Mouse (Mus musculus) CH12.LX (cell line): ENCODE results near the gene Ern1. TPM values are rescaled to one million over a fixed set of nuclear protein-coding genes. Genes with fewer than 3 reads are reported as not detected.

Experiments
- DNase-seq: peaks from one replicate; pipeline ENCODE4 v3.0.0-alpha.2; 2013; ENCODE audit errors: extremely low read depth
- H3K27ac ChIP-seq: 2 replicates; pipeline ENCODE4 v1.5.1; 2012; ENCODE audit warnings: low read depth, mild to moderate bottlenecking, control low read depth, moderate library complexity; ENCODE audit not compliant: insufficient read depth
- H3K27me3 ChIP-seq: replicated peaks from 2 replicates; pipeline ENCODE3; 2012; ENCODE audit warnings: inconsistent platforms
- H3K36me3 ChIP-seq, 2 experiments: replicated peaks in 1 of 2; 2 replicates each; pipeline versions ENCODE3 to v1.6.1; 2012; ENCODE audit warnings: inconsistent platforms in 1 of 2, low read length in 1 of 2, mild to moderate bottlenecking in 1 of 2, mixed read lengths in 1 of 2, moderate library complexity in 1 of 2; ENCODE audit not compliant: control insufficient read depth in 1 of 2, insufficient read depth in 1 of 2
- H3K4me1 ChIP-seq, 2 experiments: 2 replicates each; pipeline ENCODE4 v1.6.1; 2012; ENCODE audit warnings: inconsistent platforms in 1 of 2, moderate library complexity in 1 of 2; ENCODE audit not compliant: insufficient read depth in 2 of 2, control insufficient read depth in 1 of 2
- H3K4me2 ChIP-seq: 2 replicates; pipeline ENCODE4 v1.6.1; 2012; ENCODE audit warnings: low read depth, mild to moderate bottlenecking, control low read depth; ENCODE audit not compliant: poor library complexity, insufficient read depth, severe bottlenecking
- H3K4me3 ChIP-seq, 3 experiments: fragments of 150-350 bp in 1 of 3; sonication (generic) in 1 of 3; replicated peaks in 1 of 3; 2 replicates each; pipeline versions ENCODE3 to v1.5.1; 2011 to 2012; ENCODE audit warnings: low read depth in 2 of 3, low read length in 2 of 3, mild to moderate bottlenecking in 2 of 3, moderate library complexity in 2 of 3, control low read depth in 1 of 3, improper control_type of control experiment in 1 of 3, inconsistent platforms in 1 of 3, mixed read lengths in 1 of 3; ENCODE audit not compliant: poor library complexity in 1 of 3
- H3K79me2 ChIP-seq: replicated peaks from 2 replicates; pipeline ENCODE4 v1.6.1; 2012; ENCODE audit warnings: mild to moderate bottlenecking, moderate library complexity; ENCODE audit not compliant: control insufficient read depth, poor library complexity, insufficient read depth, severe bottlenecking; ENCODE audit errors: extremely low read depth
- H3K9ac ChIP-seq: 2 replicates; pipeline ENCODE4 v1.6.1; 2012; ENCODE audit warnings: low read depth, mild to moderate bottlenecking, control low read depth, moderate library complexity; ENCODE audit not compliant: insufficient read depth
- H3K9me3 ChIP-seq: replicated peaks from 2 replicates; pipeline ENCODE3; 2012; ENCODE audit warnings: low read length, inconsistent platforms, mixed read lengths
- CHD1 ChIP-seq: IDR thresholded peaks from 2 replicates; pipeline ENCODE4 v1.6.1; 2012; ENCODE audit warnings: low read depth, low read length, improper control_type of control experiment, inconsistent platforms
- CHD2 ChIP-seq: IDR thresholded peaks from 2 replicates; pipeline ENCODE4 v1.6.1; 2011; ENCODE audit warnings: low read length, improper control_type of control experiment
- CTCF ChIP-seq, 2 experiments: IDR thresholded peaks in 1 of 2; conservative IDR thresholded peaks in 1 of 2; 2 replicates each; pipeline ENCODE4 v1.5.1; 2011 to 2012; ENCODE audit warnings: low read depth in 2 of 2, low read length in 2 of 2, improper control_type of control experiment in 1 of 2, inconsistent platforms in 1 of 2, mild to moderate bottlenecking in 1 of 2, moderate library complexity in 1 of 2
- ELF1 ChIP-seq: IDR thresholded peaks from 2 replicates; pipeline ENCODE4 v1.6.1; 2014; ENCODE audit warnings: low read depth, mild to moderate bottlenecking, inconsistent platforms, low read length, improper control_type of control experiment
- EP300 ChIP-seq: IDR thresholded peaks from 2 replicates; pipeline ENCODE4 v1.6.1; 2011; ENCODE audit warnings: low read length, improper control_type of control experiment
- ETS1 ChIP-seq: conservative IDR thresholded peaks from 2 replicates; pipeline ENCODE4 v1.6.1; 2012; ENCODE audit warnings: low read depth, mild to moderate bottlenecking, inconsistent platforms, low read length, improper control_type of control experiment, moderate library complexity
- GABPA ChIP-seq: IDR thresholded peaks from 2 replicates; pipeline ENCODE4 v1.6.1; 2012; ENCODE audit warnings: low read depth, low read length, improper control_type of control experiment, inconsistent platforms; ENCODE audit not compliant: insufficient replicate concordance
- HCFC1 ChIP-seq: IDR thresholded peaks from 2 replicates; pipeline ENCODE4 v1.6.1; 2012; ENCODE audit warnings: low read depth, mild to moderate bottlenecking, inconsistent platforms, low read length, improper control_type of control experiment
- MAX ChIP-seq: IDR thresholded peaks from 2 replicates; pipeline ENCODE4 v1.6.1; 2011; ENCODE audit warnings: low read length, improper control_type of control experiment
- MEF2A ChIP-seq: IDR thresholded peaks from 2 replicates; pipeline ENCODE4 v1.6.1; 2014; ENCODE audit warnings: low read depth, mild to moderate bottlenecking, inconsistent platforms, low read length, improper control_type of control experiment, borderline replicate concordance
- MYC ChIP-seq: IDR thresholded peaks from 2 replicates; pipeline ENCODE4 v1.6.1; 2011; ENCODE audit warnings: low read depth, mild to moderate bottlenecking, improper control_type of control experiment, low read length
- NELFE ChIP-seq: IDR thresholded peaks from 2 replicates; pipeline ENCODE4 v1.6.1; 2011; ENCODE audit warnings: low read depth, low read length, improper control_type of control experiment
- NRF1 ChIP-seq: IDR thresholded peaks from 2 replicates; pipeline ENCODE4 v1.6.1; 2014; ENCODE audit warnings: low read depth, mild to moderate bottlenecking, inconsistent platforms, low read length, improper control_type of control experiment, moderate library complexity
- POLR2A ChIP-seq: IDR thresholded peaks from 2 replicates; pipeline ENCODE4 v1.6.1; 2011; ENCODE audit warnings: low read depth, mild to moderate bottlenecking, improper control_type of control experiment, low read length
- RAD21 ChIP-seq: IDR thresholded peaks from 2 replicates; pipeline ENCODE4 v1.6.1; 2011; ENCODE audit warnings: low read depth, mild to moderate bottlenecking, low read length, improper control_type of control experiment, moderate library complexity
- SIN3A ChIP-seq: IDR thresholded peaks from 2 replicates; pipeline ENCODE4 v1.6.1; 2012; ENCODE audit warnings: low read length, improper control_type of control experiment, inconsistent platforms
- SMC3 ChIP-seq: IDR thresholded peaks from 2 replicates; pipeline ENCODE4 v1.6.1; 2011; ENCODE audit warnings: low read depth, low read length, improper control_type of control experiment
- TBP ChIP-seq: conservative IDR thresholded peaks from 2 replicates; pipeline ENCODE4 v1.6.1; 2011; ENCODE audit warnings: low read depth, low read length, improper control_type of control experiment
- ZC3H11A ChIP-seq: IDR thresholded peaks from 2 replicates; pipeline ENCODE4 v1.6.1; 2012; ENCODE audit warnings: low read depth, mild to moderate bottlenecking, inconsistent platforms, low read length, improper control_type of control experiment
- ZKSCAN1 ChIP-seq: IDR thresholded peaks from 2 replicates; pipeline ENCODE4 v1.6.1; 2012; ENCODE audit warnings: low read depth, inconsistent platforms, low read length, improper control_type of control experiment, borderline replicate concordance
- dilution Hi-C: fragments of 300-500 bp; cut with MboI; formaldehyde crosslinking; loops from 2 replicates; pipeline ENCODE4 v1.14.3; 2020; ENCODE audit warnings: low sequenced_read_pairs; ENCODE audit not compliant: extremely low pct_unique_long_range_greater_than_20kb, extremely low pct_ligation_motif_present
- in situ Hi-C: fragments of 300-500 bp; cut with MboI; formaldehyde crosslinking; loops from 3 replicates; pipeline ENCODE4 v1.14.3; 2019; ENCODE audit warnings: low sequenced_read_pairs, low pct_ligation_motif_present, low pct_unique_long_range_greater_than_20kb, mixed read lengths
- polyA plus RNA-seq: library from polyadenylated mRNA; unstranded; fragments of >175 nt; gene quantifications from 2 replicates; pipeline ENCODE4 v1.2.1, GENCODE M21; 2012; ENCODE audit warnings: low read depth; ENCODE audit not compliant: insufficient read length
- total RNA-seq, 2 experiments: library from RNA; depleted of rRNA; stranded (reverse); fragments of 300-350 nt in 1 of 2; fragments of >200 nt in 1 of 2; gene quantifications; 2 replicates each; pipeline ENCODE4 v1.2.3; 2012 to 2014

The Ern1 gene
- total and polyA plus RNA-seq, 3 experiments = 3.0 to 21.7 (median 7.7) TPM

- Histone ChIP-seq H3K27ac (no peak overlapping the region), H3K27me3 (no peaks in the 10 kb centered on the region), H3K9me3 (no peaks in the 10 kb centered on the region), H3K9ac (no peak overlapping the region), H3K4me3 (no peak overlapping the region), H3K36me3 (peaks cover 38 to 65% of the 10 kb centered on the region in 2 experiments), H3K79me2 (no peaks in the 10 kb centered on the region; the same call in 1 of the 2 replicates), H3K4me1 (peaks cover 4 to 17% of the 10 kb centered on the region in 2 experiments), H3K4me2 (no peak overlapping the region)
- TF ChIP-seq EP300 = no peak
- no peak for TF ChIP-seq RAD21
- TF ChIP-seq NELFE = no peak
- TF ChIP-seq CHD1 = no peak
- TF ChIP-seq GABPA = no peak
- TF ChIP-seq SIN3A = no peak
- TF ChIP-seq MAX = no peak
- no peak for TF ChIP-seq ZKSCAN1
- no peak for TF ChIP-seq ELF1
- no peak for TF ChIP-seq MYC
- no peak for TF ChIP-seq POLR2A
- in situ Hi-C loops (no loop called here), dilution Hi-C loops (no loop called here)
- DNase-seq = no peak
Observed at GRCm38 (mm10) chr11:106382424-106382823, 105.2 kb downstream of the Ern1 start.

- dilution Hi-C loops = no loop called here
- Histone ChIP-seq H3K36me3 (peaks cover 40 to 70% of the 10 kb centered on the region in 2 experiments), H3K79me2 (no peaks in the 10 kb centered on the region; the same call in 1 of the 2 replicates), H3K4me3 (no peak overlapping the region), H3K4me2 (no peak overlapping the region), H3K9me3 (no peaks in the 10 kb centered on the region), H3K27ac (no peak overlapping the region), H3K4me1 (peaks cover 4 to 17% of the 10 kb centered on the region in 2 experiments), H3K9ac (no peak overlapping the region), H3K27me3 (no peaks in the 10 kb centered on the region)
- TF ChIP-seq TBP = no peak
- no peak for TF ChIP-seq MYC
- TF ChIP-seq ZKSCAN1 = no peak
- no peak for TF ChIP-seq CHD2
- TF ChIP-seq POLR2A = no peak
- no peak for TF ChIP-seq MAX
- no peak for TF ChIP-seq ZC3H11A
- no peak for TF ChIP-seq ETS1
- no peak for TF ChIP-seq HCFC1
- TF ChIP-seq CTCF (conservative IDR thresholded peaks at IDR 0.05 in 1 of 2, IDR thresholded peaks at IDR 0.05 in 1 of 2; ENCODE audit: low read depth in 2 of 2, low read length in 2 of 2) = peak in 1 of 2 experiments; percentile 36; a peak in 2 of 4 replicates
- no peak for TF ChIP-seq MEF2A
- 0 out of 2 replicates have a peak, but pooled peaks have one; percentile 15 for TF ChIP-seq SMC3
- TF ChIP-seq RAD21 = no peak; the same call in none of the 2 replicates
- no peak for TF ChIP-seq NRF1
- DNase-seq = no peak
- in situ Hi-C loops = no loop called here
Observed at GRCm38 (mm10) chr11:106381883-106382282, 105.8 kb downstream of the Ern1 start.
